Mouse (Mus musculus): ENCODE data around the gene Asb14. TPM values are rescaled to one million over a fixed set of nuclear protein-coding genes. Genes with fewer than 3 reads are reported as not detected.

Asb14 gene
- polyA plus RNA-seq, 1 experiment from 2014 or later, result not detected

Other genes starting within 250 kb of the Asb14 start
- 11.5 and 12.0 TPM in 2 replicates for gene Pde12, start 224.7 kb upstream of the Asb14 start, polyA plus RNA-seq (2016; fragmentation: Nextera tagmentation; extraction: Ambion mirVana)
- gene Dnah12, start 201.3 kb upstream of the Asb14 start, polyA plus RNA-seq (2016; fragmentation: Nextera tagmentation; extraction: Ambion mirVana), result 0.09 TPM in 1 of 2 replicates, not detected in the other
- gene Appl1, start 76.7 kb downstream of the Asb14 start, polyA plus RNA-seq (2016; fragmentation: Nextera tagmentation; extraction: Ambion mirVana), result 26.6 and 29.8 TPM in 2 replicates
- 0.42 and 1.2 TPM in 2 replicates for gene Hesx1, start 99.9 kb downstream of the Asb14 start, polyA plus RNA-seq (2016; fragmentation: Nextera tagmentation; extraction: Ambion mirVana)
- 4.0 and 6.5 TPM in 2 replicates for gene Il17rd, start 144.4 kb downstream of the Asb14 start, polyA plus RNA-seq (2016; fragmentation: Nextera tagmentation; extraction: Ambion mirVana)
- gene Arhgef3, start 220.3 kb downstream of the Asb14 start, polyA plus RNA-seq (2016; fragmentation: Nextera tagmentation; extraction: Ambion mirVana), result 2.5 and 3.6 TPM in 2 replicates